Mouse (Mus musculus): ENCODE measurements around the gene Adgrg4. TPM values are rescaled to one million over a fixed set of nuclear protein-coding genes. Genes with fewer than 3 reads are reported as not detected.
A peak's percentile ranks its signal among the peaks of the same experiment; 100 is the strongest.

Gene Adgrg4
- polyA plus RNA-seq (2021), result not detected

DNA sequence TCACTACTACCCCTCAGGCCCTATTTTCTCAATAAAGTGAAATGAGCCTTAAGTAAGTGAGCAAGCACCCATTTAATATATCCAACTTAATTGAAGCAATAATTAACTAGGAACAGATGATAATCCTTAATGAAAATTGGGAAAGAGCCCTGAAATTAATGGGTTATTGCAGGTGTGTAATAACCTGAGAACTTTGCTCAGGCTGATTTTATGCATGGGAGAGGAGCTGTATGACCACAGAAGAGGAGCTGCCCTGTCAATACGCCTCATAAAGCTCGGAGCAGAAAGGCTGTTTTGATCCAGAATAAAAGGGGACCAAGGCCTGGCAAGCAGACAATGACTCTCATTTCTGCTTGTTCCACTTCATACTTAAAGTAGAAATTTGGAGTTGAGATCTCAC lies at the start of gene Adgrg4:
Adgrg4 (plus strand) TSS at position 301 of the 400 bp plus-strand sequence.
- CTCF ChIA-PET, result no interaction called here
- POLR2A ChIA-PET, result no interaction called here
- ATAC-seq (no peak), DNase-seq (ENCODE audit: low read depth, low spot score) (no peak)
- TF ChIP-seq CTCF (IDR thresholded peaks at IDR 0.05), result no peak
- H3K27me3 ChIP-seq, result peaks cover 58% of the 10 kb centered on the region
- in situ Hi-C loops (cut with MboI; ENCODE audit: low pct_unique_long_range_greater_than_20kb), result no loop called here

DNA sequence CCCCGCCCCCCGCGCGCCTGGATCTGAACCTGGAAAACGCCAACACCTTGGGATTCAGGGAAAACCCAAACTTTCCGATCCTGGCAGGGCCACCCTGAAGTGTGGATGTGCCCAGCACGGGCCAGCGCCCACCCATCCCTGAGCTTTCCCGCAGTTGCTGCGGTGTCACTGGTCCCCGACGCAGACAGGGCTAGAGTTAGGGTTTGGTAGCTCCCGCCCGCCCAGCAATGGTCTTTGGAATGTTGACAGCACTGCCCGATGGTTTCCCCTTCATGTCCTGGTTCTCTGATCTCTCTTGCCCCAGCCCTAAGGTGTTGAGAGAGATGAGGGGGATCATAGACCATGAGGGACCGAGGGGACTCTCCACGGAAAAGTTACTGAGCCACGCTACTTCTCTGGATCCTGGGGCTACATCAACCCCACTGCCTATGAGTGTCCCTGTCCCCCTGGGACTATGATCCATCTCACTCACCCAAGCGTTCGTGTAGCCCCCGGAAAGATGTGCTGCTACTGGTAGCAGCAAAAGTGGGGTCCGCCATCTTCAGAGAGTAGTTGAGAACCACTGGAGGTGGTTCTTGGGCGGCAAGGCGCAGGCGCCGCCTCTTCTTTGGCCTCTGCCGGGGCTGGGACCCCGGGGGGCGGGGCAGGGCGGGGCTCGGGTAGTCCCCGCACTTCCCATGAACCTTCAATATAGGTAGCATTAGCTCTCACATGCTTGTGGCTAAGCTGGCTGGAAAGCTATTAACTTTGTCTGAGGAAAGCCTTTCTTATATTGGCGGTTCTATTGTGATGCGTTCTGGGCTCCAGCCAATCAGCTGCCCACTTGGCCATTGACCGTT lies 48.0 kb upstream of the Adgrg4 start, which contains the start of gene Map7d3:
Map7d3 (minus strand) TSS at position 562 of the 839 bp plus-strand sequence.
- ChIA-PET POLR2A (no interaction called here), CTCF (interaction anchor here (2.0 kb wide), 1 partner anchor 172 kb away, joined by 5 read pairs; no protein-coding TSS in a partner anchor)
- no peak for ATAC-seq
- in situ Hi-C loops (cut with MboI; ENCODE audit: low pct_unique_long_range_greater_than_20kb), result no loop called here
- no peak for TF ChIP-seq CTCF (IDR thresholded peaks at IDR 0.05)
- H3K27me3 ChIP-seq, result peaks cover 56% of the 10 kb centered on the region
- DNase-seq (ENCODE audit: low read depth, low spot score), result no peak

DNA sequence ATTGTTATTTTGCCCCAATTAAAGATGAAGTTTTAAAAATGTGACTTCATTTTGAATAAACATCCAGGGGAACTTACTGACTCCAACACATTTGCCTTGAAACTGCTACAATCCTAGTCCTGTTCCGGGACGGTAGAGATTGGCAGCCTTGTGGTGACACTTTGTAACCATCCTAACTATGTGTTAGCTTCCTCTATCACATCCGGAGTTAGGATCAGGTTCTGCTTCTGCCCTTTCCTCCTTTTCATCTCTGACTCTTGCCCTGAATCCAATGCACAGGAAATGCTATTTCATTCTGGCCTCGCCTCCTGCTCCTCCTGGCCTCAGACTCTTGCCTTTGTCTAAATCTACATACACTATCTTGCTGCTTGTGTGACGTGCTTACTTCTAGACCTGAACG lies 42.5 kb upstream of the Adgrg4 start:
- CTCF ChIA-PET, result interaction anchor here (0.7 kb wide), 1 partner anchor 9 kb away, joined by 3 read pairs; no protein-coding TSS in a partner anchor
- POLR2A ChIA-PET, result no interaction called here

DNA sequence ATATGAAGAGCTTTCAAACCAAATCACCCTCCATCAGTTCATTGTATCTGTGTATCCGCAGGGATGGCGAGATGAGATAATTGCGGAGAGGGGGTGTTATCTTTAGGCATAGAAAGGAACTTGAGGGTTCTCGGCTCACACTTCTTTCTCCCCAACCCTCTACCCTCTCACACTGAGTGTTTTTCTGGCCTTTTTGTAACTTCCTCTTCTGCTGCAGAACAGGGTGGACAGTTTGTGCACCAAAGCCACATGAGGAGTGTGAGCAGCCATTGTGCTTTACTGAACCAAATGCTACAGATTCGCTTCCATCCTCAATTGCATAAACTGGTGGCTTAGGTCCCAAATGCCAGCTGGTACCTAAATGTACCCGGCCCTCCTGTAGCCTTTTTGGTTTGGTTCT lies 34.1 kb upstream of the Adgrg4 start:
- DNase-seq (ENCODE audit: low read depth, low spot score), result no peak
- no peaks in the 10 kb centered on the region for H3K27me3 ChIP-seq
- in situ Hi-C loops (cut with MboI; ENCODE audit: low pct_unique_long_range_greater_than_20kb), result loop anchor here (25.0 kb wide), 2 partner anchors 299 to 399 kb away; partner anchors contain the start of genes Gm2174 and Gm648
- POLR2A ChIA-PET, result no interaction called here
- CTCF ChIA-PET, result interaction anchor here (1.0 kb wide), 1 partner anchor 8 kb away, joined by 3 read pairs; no protein-coding TSS in a partner anchor
- ATAC-seq, result no peak
- no peak for TF ChIP-seq CTCF (IDR thresholded peaks at IDR 0.05)

More for the DNA sequence above, 42.5 kb upstream of the Adgrg4 start:
- no peak for TF ChIP-seq CTCF (IDR thresholded peaks at IDR 0.05)
- ATAC-seq (no peak), DNase-seq (ENCODE audit: low read depth, low spot score) (no peak)
- in situ Hi-C loops (cut with MboI; ENCODE audit: low pct_unique_long_range_greater_than_20kb), result loop anchor here (5.0 to 25.0 kb wide), 3 partner anchors 70 to 390 kb away; partner anchors contain the start of genes Gm2174 and Gm648
- H3K27me3 ChIP-seq, result peaks cover 42% of the 10 kb centered on the region

DNA sequence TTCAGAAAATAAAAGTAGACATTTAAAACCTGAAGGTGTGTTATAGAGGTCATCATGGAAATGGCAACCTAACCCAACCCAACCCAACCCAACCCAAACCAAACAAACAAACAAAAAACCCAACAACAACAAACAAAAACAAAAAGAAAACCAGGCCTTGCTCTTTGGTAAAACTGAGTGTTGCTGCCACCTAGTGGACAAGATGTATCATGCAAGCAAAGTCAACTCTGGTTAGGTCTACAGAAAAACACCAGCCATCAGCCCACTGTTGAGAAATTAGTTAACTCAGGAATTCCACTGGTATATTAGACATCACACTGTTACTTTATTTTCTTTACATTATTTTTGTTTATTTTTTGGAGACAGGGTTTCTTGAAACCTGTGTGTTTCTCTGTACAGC lies 30.6 kb upstream of the Adgrg4 start:
- ChIA-PET POLR2A (no interaction called here), CTCF (interaction anchor here (1.3 to 2.0 kb wide), 3 partner anchors 21 to 189 kb away, joined by 3 to 10 read pairs (median 4); no protein-coding TSS in a partner anchor)
- no peak for DNase-seq (ENCODE audit: low read depth, low spot score)
- no peak for ATAC-seq
- TF ChIP-seq CTCF (IDR thresholded peaks at IDR 0.05), result peak; percentile 77
- in situ Hi-C loops (cut with MboI; ENCODE audit: low pct_unique_long_range_greater_than_20kb), result loop anchor here (25.0 kb wide), 2 partner anchors 302 to 402 kb away; partner anchors contain the start of genes Gm2174 and Gm648
- H3K27me3 ChIP-seq, result peaks cover 17% of the 10 kb centered on the region

DNA sequence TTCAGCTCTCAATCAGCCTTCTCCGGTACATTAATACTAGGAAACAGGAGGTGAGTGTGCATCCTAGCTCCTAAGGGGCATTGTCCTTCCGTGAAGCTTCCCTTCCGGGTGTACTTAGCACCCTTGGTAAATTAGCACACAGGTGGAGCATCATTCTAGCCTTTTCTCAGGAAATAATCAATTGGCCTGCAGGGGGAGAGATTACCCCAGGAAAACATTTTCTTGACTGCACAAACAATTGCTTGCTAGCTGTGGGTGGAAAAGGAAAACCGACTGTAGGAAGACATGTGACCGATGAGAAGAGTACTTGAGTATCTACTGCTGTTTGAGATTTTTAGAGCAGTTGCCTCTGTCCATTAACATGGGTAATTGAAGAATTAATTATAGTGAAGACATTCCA lies 28.7 kb upstream of the Adgrg4 start:
- ATAC-seq, result no peak
- ChIA-PET POLR2A (no interaction called here), CTCF (interaction anchor here (1.3 to 2.0 kb wide), 2 partner anchors 93 to 191 kb away, joined by 3 to 10 read pairs; no protein-coding TSS in a partner anchor)
- TF ChIP-seq CTCF (IDR thresholded peaks at IDR 0.05), result peak; percentile 35
- in situ Hi-C loops (cut with MboI; ENCODE audit: low pct_unique_long_range_greater_than_20kb), result loop anchor here (5.0 to 25.0 kb wide), 4 partner anchors 196 to 404 kb away; partner anchors contain the start of genes Gm2174 and Gm648
- H3K27me3 ChIP-seq, result peaks cover 32% of the 10 kb centered on the region
- DNase-seq (ENCODE audit: low read depth, low spot score), result no peak

DNA sequence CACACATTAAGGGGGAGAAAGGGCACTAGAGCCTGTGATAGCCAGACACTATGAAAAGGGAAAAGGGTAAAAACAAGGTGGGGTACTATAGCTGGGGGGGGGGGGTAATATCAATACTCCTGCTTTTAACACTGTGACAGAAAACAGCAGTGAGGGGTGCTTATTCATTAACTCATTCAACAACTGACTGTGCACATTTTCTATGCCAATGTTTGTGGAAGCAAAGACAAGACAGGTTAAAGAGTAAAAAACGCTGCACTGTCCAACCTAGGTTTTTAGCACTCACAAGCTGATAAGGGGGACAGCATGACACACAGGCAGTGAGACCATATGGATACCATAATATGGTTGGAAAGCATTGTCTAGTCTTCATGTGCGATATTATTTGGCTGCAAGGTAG lies 142.9 kb downstream of the Adgrg4 start:
- no peak for DNase-seq (ENCODE audit: low read depth, low spot score)
- in situ Hi-C loops (cut with MboI; ENCODE audit: low pct_unique_long_range_greater_than_20kb), result no loop called here
- peaks cover 14% of the 10 kb centered on the region for H3K27me3 ChIP-seq
- ChIA-PET POLR2A (no interaction called here), CTCF (interaction anchor here (1.0 kb wide), 1 partner anchor 19 kb away, joined by 3 read pairs; no protein-coding TSS in a partner anchor)
- ATAC-seq, result no peak
- no peak for TF ChIP-seq CTCF (IDR thresholded peaks at IDR 0.05)

DNA sequence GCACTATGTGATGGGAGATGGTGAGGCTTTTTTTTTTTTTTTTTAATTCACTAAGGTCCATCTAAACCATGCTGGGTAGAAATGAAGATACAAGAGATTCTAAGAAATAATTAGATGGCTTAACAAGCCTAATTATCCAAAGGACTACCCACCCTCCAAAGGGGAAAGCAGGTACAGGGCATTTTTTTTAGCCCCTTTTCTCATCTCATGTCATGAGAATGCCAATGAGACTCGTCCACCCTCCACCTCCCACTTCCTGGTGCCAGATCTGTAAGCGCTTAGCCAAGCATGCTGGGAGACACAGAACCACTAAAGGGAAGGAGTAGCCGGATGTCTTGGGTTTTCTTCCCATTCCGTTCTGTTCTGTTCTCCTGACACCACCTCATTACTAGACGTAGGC lies 172.8 kb downstream of the Adgrg4 start, which contains the start of gene Brs3:
Brs3 (plus strand) TSS at position 301 of the 400 bp plus-strand sequence.
- ATAC-seq (no peak), DNase-seq (ENCODE audit: low read depth, low spot score) (no peak)
- TF ChIP-seq CTCF (IDR thresholded peaks at IDR 0.05), result no peak
- POLR2A ChIA-PET, result no interaction called here
- CTCF ChIA-PET, result no interaction called here
- in situ Hi-C loops (cut with MboI; ENCODE audit: low pct_unique_long_range_greater_than_20kb), result no loop called here
- peaks cover 83% of the 10 kb centered on the region for H3K27me3 ChIP-seq

DNA sequence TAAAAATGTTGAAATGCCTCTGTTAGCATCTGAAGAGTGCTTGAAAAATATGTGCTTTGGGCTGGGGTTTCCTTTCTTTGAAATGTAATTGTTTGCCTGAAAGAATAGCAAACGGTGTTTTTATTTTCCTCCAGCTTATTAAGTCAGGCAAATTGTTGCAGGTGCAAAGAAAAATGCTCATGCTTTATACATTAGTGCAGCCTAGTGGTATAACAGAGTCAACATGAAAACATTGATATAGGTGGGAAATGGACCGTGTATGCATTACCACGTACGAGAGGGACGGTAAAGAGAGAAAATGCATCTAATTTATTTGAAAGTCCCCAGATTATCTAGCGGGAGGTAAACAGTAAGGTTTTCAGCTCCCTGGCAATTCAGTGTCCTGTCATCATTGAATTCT lies 173.9 kb downstream of the Adgrg4 start:
- in situ Hi-C loops (cut with MboI; ENCODE audit: low pct_unique_long_range_greater_than_20kb), result no loop called here

More for the DNA sequence above, 173.9 kb downstream of the Adgrg4 start:
- H3K27me3 ChIP-seq, result peaks cover 81% of the 10 kb centered on the region
- DNase-seq (ENCODE audit: low read depth, low spot score), result no peak
- no peak for TF ChIP-seq CTCF (IDR thresholded peaks at IDR 0.05)
- ChIA-PET POLR2A (no interaction called here), CTCF (no interaction called here)
- no peak for ATAC-seq

Other genes starting within 250 kb of the Adgrg4 start
- 159 TPM for gene Fhl1, start 138.4 kb upstream of the Adgrg4 start, polyA plus RNA-seq (2021)
- gene Map7d3, start 47.8 kb upstream of the Adgrg4 start, polyA plus RNA-seq (2021), result 0.19 TPM
- not detected for gene Brs3, start 172.9 kb downstream of the Adgrg4 start, polyA plus RNA-seq (2021)
- 44.3 TPM for gene Htatsf1, start 183.4 kb downstream of the Adgrg4 start, polyA plus RNA-seq (2021)
- gene Vgll1, start 217.9 kb downstream of the Adgrg4 start, polyA plus RNA-seq (2021), result not detected